Mouse (Mus musculus) kidney, postnatal 4 days (tissue): ENCODE results near the gene Llgl2.
A peak's percentile ranks its signal among the peaks of the same experiment; 100 is the strongest.
"Not testable (repeated sequence)": the region's sequence is repeated elsewhere in the genome, so short reads cannot be mapped to it uniquely, and the experiment has no call there.

Experiments used
- DNase-seq, 2 experiments: peaks; one replicate each; pipeline ENCODE4 v3.0.0; 2021; ENCODE audit warnings: mixed read lengths in 2 of 2

Llgl2 gene

DNA sequence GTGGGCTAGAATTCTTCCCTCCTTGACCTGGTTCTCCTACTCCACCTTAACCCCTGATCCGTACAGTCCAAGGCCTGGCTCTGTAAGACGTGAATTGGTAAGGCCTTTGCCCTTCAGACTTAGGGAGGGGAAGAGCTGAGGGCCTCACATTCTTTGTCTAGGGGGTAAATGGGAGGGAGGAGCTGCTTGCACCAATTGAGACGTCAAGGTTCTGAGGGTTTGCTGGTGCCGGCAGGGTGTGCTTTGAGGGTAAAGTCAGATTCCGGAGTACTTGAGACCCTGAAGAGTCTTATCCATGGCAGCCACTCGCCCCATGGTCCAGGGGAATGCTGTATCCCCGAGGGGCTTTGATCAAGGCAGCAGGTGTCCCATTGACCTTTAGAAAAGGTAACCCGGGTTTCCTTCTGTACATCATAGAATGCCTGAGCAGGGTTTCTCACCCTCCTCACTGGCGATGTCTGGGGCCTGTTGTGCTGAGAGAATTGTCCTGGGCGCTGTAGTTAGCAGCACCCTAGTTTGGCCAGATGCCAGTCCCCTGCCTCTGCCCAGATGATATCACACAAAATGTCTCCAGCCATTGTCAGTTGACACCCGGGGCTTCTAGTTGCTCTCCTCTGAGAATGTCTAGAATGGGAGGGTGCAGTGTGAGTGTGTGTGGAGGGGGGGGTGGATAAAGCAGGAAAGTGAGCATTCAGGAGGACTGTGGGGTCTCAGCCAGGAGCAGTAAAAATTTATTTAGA, 13.0 kb downstream of the Llgl2 start:
- DNase-seq: peak; percentile 31 to 53

DNA sequence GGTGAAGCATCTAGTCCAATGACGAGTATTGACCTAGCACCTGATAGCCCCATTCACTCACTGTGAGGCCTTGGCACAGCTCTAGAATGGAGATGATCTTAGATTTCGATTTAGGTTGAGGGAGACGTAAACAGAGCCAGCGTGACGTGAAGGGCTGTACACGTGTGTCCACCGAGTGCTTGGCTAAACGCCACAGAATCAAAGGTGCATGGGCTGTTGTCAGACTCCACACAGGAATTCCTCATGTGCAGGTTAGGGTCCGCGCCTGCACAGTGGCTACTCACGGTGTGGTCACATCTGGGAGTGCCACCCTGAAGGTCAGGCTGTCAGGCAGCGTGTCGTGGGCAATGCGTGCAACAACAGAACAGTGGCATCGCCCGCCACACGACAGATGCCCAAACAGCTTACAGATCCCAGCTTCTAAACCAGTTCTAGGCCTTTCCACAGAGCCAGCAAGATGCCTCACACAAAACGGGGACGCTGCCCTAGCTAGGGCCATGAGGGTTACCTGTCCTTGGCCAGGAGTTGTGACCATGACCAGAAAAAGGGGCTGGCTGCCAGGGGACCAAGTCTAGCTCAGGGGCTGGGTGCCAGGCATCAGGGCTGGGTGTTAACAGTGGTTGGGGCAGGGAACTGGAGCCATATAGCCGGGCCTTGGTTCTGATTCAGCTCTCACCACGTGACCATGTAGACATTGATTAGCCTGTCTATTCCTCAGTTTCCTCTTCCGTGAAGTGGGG, 13.9 kb downstream of the Llgl2 start:
- DNase-seq: peak in 1 of 2 experiments; percentile 34

DNA sequence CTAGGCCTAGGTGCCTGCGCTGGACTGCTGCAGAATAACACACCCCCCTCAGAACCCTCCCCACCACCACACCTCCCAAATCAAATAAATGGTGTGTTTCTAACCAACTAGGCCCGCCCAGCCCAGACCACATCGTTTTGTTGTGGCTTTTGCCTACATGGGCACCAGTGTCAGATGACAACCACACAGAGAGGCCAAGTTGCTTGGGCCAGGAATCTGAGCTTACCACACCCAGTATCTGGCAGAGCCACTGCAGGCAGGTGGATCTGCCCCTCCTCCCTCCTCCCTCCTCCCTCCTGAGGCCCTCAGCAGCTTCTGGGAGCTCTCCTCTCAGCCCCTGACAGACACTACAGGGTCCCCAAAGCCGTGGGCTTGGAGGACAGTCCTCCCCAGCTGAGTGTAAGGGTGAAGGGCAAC, 15.1 kb downstream of the Llgl2 start:
- DNase-seq: peak; percentile 24 to 43

DNA sequence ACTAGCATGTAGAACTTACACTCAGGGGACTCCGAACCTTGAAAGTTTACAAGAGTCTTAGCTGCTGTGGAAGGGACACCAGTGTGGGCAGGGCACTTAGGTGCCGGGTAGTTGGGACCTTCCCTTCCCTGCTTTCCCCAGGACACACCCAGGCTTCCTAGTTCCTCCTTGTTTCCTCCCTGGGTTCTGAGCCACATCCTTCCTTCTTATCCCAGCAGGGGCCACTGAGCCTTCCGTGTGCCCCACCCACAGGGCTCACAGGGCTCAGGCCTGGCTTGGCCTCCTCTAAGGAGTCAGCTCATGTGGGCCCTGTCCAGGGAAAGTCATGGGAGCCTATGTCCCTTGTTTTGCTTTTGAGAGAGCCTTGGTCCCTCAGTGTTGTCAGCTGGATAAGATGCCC, 15.9 kb downstream of the Llgl2 start:
- no peak for DNase-seq

GRCm38 (mm10) chr11:115841044-115841443, 17.2 kb downstream of the Llgl2 start:
- no peak for DNase-seq

GRCm38 (mm10) chr11:115841961-115842550, 18.2 kb downstream of the Llgl2 start:
- peak; percentile 52 to 64 for DNase-seq

DNA sequence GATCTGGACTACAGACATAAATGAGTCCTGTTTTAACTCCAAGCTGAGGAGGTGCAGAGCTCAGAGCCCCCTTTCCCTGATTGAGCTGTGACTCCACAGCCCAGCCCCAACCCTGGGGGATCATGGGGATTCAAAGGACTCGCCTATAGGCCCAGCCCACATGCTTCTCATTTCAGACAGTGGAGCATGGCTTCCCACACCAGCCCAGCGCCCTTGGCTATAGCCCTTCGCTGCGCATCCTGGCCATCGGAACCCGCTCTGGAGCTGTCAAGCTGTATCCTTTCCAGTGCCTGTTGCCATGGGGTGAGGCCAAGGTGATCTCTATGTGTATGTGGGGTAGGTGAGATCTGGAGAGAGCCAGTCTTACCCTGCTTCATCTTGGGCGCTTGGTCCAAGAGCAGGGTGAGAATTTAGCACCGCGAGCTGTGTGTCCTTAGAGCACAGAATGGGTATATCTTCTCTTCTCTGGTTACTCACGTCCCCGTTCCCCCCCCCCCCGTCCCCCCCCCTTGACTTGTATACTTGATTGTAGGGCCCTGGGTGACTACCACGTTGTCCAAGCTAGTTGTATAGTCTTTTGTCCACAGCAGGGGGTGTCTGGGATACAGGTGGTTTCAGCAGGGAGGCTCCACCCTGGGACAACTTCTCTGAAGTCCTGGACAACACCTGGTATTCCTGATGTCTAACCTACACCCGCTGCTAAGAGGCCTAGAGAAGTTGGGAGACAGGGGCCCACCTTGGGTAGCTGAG, 19.5 kb downstream of the Llgl2 start:
- DNase-seq: no peak

- DNase-seq: peak; percentile 71 to 84
Observed at GRCm38 (mm10) chr11:115843891-115844239, 20.0 kb downstream of the Llgl2 start.

DNA sequence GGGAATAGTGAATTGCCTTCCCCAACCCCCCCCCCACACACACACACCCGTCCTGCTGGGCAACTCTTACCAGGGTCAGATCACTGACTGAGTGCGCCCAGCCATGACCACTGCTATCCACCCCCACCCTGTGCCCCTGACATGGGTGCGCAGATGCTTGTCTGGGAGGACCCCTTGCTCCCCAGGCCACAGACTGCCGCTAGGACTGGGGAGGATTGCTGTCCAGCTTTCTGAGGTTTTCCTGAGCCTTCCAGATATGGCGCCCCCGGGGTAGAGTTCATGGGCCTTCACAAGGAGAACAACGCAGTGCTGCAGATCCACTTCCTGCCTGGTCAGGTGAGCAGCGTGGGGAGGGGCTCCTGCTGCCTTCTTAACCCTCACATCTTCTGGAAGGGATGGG, 20.4 kb downstream of the Llgl2 start:
- DNase-seq: peak; percentile 58 to 76

GRCm38 (mm10) chr11:115845819-115846218, 22.0 kb downstream of the Llgl2 start:
- no peak for DNase-seq

- no peak for DNase-seq
Observed at GRCm38 (mm10) chr11:115854674-115855073, 30.8 kb downstream of the Llgl2 start.

DNA sequence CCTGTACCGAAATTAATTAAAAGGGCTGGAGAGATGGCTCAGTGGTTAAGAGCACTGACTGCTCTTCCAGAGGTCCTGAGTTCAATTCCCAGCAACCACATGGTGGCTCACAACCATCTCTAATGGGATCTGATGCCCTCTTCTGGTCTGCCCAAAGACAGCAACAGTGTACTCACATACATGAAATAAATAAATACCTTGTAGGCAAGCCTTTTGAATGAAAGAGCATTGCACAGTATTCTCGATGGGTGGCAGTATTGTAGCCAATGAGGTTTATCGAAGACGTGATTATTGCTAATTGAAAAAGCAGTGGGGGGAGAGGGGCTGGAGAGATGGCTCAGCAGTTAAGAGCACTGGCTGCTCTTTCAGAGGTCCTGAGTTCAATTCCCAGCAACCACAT, 33.3 kb downstream of the Llgl2 start:
- not testable (repeated sequence) for DNase-seq

DNA sequence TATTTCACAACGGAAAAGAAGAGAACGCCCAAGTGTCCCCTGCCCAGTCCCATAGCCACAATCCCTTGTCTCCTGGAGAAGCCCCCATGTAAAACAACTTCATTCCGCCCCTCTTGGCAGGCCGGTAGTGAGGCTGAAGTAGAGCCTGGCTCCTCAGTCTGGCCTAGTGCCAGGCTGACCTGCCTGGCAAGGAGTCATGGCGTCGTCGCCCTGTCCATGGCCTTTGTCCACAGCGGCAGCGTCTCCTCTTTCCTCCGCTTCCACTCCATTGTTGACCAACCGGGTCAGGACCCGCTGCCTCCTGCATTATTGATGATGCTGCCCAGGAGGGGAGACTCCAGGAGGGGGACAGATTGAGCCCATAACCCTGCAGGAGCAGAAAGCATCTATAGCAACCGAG, 34.1 kb downstream of the Llgl2 start:
- DNase-seq: peak in 1 of 2 experiments; percentile 36

DNA sequence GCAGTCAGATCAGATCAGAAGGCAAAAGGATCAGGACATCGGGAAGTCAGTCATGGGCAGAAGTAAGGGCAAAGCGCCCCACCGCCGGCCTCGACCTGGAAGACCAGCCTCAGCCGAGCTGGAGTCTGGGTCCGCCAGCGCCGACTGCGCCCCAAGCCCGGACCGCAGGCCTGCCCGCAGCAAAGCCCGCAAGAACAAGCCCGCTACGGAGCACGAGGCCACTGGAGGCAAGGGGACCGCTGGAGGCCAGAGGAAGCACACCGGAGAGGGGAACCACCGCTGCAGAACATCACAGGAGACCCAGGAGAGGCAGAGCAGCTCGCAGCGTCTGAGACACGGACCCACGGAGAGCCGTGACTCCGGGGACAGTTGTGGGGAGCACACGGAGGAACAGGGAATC, 34.5 kb downstream of the Llgl2 start, which contains the start of gene Myo15b:
Gene Myo15b, plus strand, starts transcription at position 53 of the 400 bp plus-strand sequence.
- DNase-seq: peak in 1 of 2 experiments; percentile 36

- DNase-seq: peak; percentile 94 to 95
Observed at GRCm38 (mm10) chr11:115859143-115859945, 35.5 kb downstream of the Llgl2 start.

DNA sequence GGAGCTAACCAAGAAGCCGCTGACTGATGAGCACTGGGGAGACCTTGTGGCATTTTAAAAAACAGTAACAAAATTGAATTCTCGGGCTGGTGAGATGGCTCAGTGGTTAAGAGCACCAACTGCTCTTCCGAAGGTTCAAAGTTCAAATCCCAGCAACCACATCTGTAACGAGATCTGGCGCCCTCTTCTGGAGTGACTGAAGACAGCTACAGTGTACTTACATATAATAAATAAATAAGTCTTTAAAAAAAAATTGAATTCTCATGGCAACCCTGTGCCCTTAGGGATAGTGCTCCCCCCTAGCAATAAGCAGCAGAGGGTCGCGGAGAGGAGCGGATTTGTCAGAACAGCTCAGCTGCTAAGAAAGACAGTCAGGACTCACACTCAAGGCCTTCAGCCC, 40.0 kb downstream of the Llgl2 start:
- DNase-seq: no peak

- no peak for DNase-seq
Observed at GRCm38 (mm10) chr11:115869393-115869792, 45.5 kb downstream of the Llgl2 start.

DNA sequence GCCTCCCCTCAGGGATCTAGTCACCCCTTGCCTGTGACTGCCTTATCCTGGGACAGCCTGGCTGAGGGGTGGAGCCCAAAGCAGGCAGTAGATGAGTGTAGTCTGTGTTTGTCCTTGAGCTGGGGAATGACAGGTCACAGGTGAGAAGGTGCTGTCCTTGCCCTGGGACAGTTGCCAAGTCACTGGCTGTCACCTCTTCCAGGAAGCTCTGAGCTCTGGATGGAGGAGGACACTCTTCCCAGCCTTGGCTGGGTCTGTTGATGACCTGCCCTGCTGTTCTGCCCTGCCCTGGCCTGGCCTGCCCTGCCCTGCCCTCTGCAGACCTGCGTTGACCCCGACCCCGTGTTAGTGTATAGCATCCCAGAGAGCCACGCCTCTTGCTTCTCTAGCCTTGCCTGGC, 48.6 kb downstream of the Llgl2 start:
- DNase-seq: no peak

- no peak for DNase-seq
Observed at GRCm38 (mm10) chr11:115875935-115876334, 52.1 kb downstream of the Llgl2 start.

- DNase-seq: no peak
Observed at GRCm38 (mm10) chr11:115876438-115876837, 52.6 kb downstream of the Llgl2 start.

GRCm38 (mm10) chr11:115877174-115877755, 53.4 kb downstream of the Llgl2 start:
- DNase-seq: peak; percentile 47 to 66

GRCm38 (mm10) chr11:115878071-115878470, 54.2 kb downstream of the Llgl2 start:
- peak; percentile 24 to 38 for DNase-seq
